Mouse (Mus musculus): ENCODE measurements around the gene Prtg.

DNA sequence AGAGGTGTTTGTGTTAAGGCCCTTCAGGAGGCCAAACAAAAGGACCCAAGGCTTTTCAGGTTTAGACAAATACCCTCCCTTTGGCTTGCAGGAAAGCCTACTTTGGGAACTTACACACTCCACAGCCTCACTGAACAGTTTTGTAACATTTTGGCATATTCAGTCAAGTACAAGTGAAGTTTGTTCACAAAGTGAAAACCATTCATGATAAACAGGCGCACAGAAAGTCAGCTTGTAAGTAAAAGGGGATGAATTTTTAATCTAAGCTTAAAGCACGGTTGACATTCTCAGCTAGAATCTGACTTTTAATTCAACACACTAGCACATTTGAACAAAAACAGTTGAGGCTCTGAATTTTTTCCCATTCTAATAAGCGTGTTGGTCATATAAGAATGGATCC, 72.9 kb downstream of the Prtg start:
- TF ChIP-seq CTCF (IDR thresholded peaks at IDR 0.05; ENCODE audit: low read depth) (no peak), EP300 (optimal IDR thresholded peaks at IDR 0.05) (no peak)

Data from stomach, postnatal 0 days (tissue).